Mouse (Mus musculus) spleen, adult 2 months (tissue): ENCODE results near the gene Slc13a3.

Experiments
- CTCF ChIP-seq: fragments of 200-500 bp; IDR thresholded peaks from 2 replicates; pipeline ENCODE4 v1.5.1; 2011; ENCODE audit warnings: mild to moderate bottlenecking, inconsistent platforms; ENCODE audit not compliant: insufficient read depth, insufficient read length, insufficient replicate concordance; ENCODE audit errors: extremely low read depth
- POLR2A ChIP-seq: fragments of 200-500 bp; IDR thresholded peaks from 2 replicates; pipeline ENCODE4 v1.6.1; 2011; ENCODE audit warnings: low read depth, low read length, inconsistent platforms

DNA sequence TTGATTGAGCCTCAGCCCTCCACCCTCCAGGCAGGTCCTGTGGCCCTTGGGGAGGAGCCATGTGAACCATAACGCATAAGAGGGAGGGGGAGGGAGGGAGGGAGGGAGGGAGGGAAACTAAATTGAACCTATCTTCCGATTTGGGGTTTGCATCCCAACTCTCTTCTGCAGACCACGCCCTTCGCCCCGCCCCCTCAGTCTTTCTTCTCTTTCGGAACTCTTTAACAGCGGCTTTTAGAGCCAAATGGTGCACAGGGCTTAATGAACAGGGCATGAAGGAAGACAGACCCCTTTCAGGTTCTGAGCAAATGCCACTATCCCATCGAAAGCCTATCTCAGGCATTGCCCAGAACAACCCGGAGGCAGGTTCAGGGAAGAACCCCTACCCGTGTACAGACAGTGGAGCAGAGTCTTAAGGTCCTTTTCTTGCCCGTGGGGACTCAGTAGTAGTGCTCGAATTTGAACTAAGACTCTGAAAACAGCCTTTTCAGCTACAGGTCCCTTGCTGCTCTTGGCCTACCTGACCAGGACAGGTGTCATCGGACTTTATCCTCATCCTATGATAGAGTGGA lies 105.1 kb downstream of the Slc13a3 start:
- no peak for TF ChIP-seq POLR2A
- TF ChIP-seq CTCF: no peak
